Mouse (Mus musculus): ENCODE measurements around the gene Lats2. TPM values are rescaled to one million over a fixed set of nuclear protein-coding genes. Genes with fewer than 3 reads are reported as not detected.
"Not testable (repeated sequence)": the region's sequence is repeated elsewhere in the genome, so short reads cannot be mapped to it uniquely, and the experiment has no call there.

The Lats2 gene
- total RNA-seq (2022), result 10 to 100 TPM; 37.7 to 49.3 (median 44.2) TPM

GRCm38 (mm10) chr14:57758237-57758636 lies at the start of gene Lats2:
TSS of gene Lats2 (minus strand) at chr14:57758388.
- DNase-seq, result no peak

- no peak for DNase-seq
Observed at GRCm38 (mm10) chr14:57803731-57804130, 45.5 kb upstream of the Lats2 start.

- peak; percentile 99 for DNase-seq
Observed at GRCm38 (mm10) chr14:57797991-57798931, 40.1 kb upstream of the Lats2 start, which contains the start of gene Sap18. TSS of gene Sap18 (plus strand) at chr14:57798180.

GRCm38 (mm10) chr14:57797551-57797950 lies 39.4 kb upstream of the Lats2 start:
- DNase-seq, result peak; percentile 10

DNA sequence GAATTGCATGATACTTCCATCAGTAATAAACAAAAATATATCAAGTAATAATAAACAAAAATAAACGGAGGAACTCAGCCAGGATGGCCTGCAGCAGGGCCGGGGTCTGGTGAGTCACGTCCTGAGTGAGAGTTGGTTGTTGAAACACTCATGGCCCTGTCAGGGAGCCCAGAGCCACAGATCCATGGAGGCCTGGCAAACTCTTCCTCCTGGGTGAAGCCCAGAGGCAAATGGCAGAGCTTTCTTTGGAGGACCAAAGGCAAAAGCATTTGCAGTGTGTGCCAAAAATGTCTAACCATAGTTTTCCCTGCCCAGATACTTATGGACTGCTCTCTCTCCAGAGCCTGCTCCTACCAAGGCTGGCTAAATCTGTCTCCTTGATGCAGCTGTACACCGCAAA lies 33.0 kb upstream of the Lats2 start:
- no peak for DNase-seq

GRCm38 (mm10) chr14:57789759-57790158 lies 31.6 kb upstream of the Lats2 start:
- no peak for DNase-seq

GRCm38 (mm10) chr14:57789311-57789710 lies 31.1 kb upstream of the Lats2 start:
- no peak for DNase-seq

DNA sequence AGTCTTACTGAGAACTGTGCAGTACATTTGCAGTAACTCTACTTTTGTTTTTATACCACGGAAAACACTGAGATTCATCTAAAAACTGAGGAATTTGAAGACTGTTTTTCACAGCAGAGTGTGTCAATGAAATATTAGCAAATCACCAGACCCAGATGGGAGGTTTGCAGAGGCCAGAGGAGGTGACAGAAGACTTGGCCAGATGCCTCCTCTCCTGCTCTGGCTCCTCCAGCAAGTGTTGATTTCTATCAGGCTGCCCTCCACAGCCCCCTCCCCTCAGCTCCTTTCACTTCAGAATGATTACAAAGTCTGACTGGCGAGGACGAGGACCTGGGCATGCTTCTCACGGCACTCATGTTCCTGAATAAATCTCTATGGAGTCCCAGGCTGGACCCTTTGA lies 29.2 kb upstream of the Lats2 start:
- DNase-seq, result no peak

- no peak for DNase-seq
Observed at GRCm38 (mm10) chr14:57772157-57772815, 14.1 kb upstream of the Lats2 start.

DNA sequence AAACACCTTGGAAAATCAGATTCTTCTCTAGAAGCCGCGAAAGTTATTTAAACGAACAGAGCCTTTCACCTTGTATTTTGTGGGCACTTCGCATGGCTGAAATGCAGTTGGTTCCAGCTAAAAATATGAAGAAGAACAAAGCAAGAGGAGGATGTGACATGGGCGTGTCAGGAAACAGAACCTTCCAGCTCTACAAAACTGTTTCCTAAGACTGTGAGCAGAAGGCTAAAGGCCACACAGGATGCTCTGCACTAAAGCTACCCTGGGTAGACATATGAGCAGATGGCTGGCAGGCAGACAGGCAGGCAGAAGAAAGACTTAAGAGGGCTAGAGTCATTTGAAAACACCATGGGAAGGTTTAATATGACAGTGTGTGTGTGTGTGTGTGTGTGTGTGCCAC lies 10.9 kb upstream of the Lats2 start:
- DNase-seq, result no peak

DNA sequence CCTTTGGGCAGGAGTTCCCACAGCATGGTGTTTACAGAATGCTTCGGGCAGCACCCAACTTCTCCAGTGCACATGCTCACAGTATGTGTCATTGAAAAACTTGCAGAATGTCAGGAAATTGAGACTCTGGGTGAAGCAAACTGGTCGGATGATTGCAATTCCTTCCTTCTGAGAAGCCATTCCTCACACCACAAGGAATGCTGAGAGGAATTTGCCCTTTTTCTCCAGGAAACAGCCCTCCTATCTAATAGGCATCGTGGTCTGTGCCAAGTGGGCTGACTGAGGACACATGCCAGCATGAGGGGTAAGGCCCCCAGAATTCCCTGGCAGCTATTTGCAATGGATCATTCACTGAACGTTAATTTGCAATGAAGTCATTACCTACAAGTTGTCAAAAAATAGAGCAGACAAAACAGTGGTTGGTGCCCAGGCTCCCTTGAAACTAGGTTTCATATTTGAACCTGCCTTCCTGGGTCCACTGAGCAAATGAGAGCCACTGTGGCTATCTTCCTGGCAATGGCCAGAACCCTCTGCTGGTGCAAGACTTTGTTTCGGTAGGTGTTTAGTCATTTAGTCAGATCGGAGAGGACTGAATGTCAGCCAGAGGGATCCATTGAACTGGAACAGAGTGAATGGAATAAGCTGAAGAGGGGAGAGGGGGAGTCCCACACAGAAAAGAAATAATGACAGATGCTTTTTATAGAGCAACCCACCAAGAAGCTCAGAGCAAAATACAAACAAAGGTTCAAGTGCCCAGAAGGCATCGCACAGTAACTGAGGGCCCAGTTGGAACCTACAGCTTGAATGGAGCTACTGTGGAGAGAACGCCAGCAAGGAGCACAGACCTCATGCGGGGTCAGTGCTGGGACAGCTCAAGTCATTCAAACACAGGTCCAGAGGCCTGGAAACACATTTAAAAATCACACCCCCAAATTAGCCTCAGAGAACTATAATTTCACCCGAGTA lies 2.5 kb upstream of the Lats2 start:
- no peak for DNase-seq

GRCm38 (mm10) chr14:57756094-57756493 lies 2.1 kb downstream of the Lats2 start:
- no peak for DNase-seq

DNA sequence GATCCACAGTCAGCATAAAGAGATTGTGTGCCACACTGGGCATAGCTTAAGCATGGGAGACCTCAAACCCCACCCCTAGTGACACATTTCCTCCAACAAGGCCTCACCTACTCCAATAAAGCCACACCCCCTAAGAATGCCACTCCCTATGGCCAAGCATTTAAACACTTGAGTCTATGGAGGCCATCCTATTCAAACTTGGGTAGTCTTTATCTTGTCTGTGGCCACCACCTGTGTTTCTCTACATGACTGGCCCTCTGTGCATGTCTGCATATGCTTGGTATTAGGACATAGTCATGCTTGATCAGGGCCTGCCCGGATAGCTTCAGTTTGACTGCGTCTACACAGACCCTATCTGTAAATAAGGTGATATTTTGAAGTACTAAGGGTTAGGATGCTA lies 2.5 kb downstream of the Lats2 start:
- DNase-seq, result no peak

DNA sequence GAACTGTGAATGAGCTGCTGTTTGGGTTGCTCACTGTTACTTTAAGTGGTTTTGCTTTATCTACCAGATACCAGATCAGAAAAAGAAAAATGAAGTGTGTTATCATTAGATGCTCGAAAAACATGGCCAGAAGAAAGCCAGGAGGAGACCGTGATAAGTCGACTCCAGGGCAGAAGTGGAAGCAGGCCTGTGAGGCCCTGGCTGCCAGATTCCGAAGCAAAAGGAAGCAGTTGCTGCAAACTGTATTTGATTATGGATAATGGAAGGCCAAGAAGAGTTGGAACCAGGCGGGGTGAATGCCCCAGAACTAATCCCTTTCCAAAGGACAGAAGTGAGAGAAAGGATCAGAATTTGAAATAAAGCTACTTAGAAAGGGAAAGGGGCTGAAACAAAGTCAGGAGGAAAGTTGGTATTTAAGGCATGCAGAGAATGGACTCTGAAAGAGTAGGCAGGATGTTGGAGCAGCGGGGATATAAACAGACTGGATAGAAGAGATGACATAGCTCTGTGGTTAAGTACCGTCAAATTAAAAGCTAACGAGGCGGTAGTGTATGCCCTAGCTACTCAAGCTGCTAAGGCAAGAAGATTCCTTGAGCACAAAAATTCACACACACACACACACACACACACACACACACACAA lies 4.7 kb downstream of the Lats2 start:
- no peak for DNase-seq

DNA sequence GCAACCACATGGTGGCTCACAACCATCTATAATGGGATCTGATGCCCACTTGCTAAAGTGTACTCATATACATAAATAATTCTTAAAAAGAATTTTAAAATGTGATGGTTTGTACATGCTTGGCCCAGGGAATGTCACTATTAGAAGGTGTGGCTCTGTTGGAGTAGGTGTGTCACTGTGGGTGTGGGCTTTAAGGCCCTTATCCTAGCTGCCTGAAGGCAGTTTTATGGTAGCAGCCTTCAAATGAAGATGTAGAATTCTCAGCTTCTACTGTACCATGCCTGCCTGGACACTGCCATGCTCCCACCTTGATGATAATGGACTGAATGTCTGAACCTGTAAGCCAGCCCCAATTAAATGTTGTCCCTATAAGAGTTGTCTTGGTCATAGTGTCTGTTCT lies 7.2 kb downstream of the Lats2 start:
- DNase-seq, result not testable (repeated sequence)

GRCm38 (mm10) chr14:57749501-57749900 lies 8.7 kb downstream of the Lats2 start:
- DNase-seq, result no peak

DNA sequence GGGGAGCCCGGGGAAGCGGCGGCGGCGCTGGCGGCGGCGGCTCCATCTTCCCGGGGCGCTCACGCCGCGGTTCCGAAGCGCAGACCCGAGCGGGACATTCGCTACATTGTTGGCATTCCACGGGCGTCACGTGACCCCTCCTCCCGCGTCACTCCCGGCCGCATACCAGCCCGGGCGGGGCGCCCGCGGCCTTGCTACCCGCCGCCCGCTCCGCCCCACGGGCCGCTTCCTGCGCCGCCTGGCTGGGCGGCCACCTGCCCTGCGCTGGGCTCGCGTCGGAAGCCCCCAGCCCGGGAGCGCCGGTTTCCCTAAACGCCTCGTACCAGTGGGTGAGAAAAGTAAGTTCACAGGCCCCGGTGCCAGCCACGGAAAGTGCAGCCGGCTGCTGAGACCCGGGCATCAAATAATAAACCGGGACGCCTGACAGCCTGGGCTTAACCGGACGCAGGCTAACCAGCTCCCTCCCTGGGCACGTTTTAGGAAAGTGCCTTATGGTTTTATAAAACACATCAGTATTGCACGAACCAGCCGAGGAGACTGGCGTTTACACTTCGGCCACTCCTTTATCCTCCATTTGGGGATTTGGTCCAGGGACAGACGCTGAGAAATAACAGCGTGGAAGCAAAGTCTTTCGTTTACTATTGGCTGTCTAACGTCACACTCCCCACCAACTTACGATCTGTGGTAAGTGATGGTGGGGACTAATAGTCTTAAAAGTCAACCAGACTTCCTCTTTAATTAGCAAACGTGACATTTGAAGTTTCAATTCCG lies 12.0 kb downstream of the Lats2 start, which contains the start of gene Gm49361:
TSS of gene Gm49361 (minus strand) at position 103 of the 771 bp plus-strand sequence.
- DNase-seq, result peak; percentile 88

DNA sequence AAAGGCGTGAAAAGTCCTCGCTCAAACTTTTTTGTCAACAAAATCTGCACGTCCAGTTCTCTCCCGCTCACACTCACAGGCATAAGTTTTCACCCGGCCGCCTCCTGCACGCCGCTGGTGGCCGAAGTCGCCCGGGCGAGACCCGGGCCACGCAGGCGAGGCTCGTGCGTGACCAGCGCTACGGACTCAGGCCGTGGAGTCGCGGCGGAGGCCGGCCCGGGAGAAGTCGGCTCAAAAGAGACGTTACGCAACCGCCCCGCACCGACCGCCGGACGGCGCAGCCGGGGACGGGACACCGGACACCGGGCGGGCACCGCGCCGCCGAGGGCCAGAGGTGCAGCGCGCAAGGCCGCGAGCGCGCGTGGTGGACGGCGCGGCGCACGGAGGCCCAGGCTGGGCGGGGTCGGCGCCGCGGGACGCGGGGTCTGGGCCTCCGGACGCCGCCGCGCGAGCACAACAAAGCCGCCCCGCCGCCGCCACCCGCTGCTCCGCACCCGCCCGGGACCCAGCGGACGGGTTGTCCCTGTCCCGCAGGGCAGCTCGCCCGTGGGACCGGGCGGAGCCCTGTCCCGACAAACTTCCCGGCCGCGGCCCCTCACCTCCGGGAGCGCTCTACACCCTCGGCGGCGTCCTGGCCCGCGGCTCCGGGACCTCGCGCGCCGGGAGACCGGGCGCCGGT lies 12.8 kb downstream of the Lats2 start:
- peak; percentile 47 for DNase-seq

GRCm38 (mm10) chr14:57744547-57744946 lies 13.6 kb downstream of the Lats2 start:
- DNase-seq, result peak; percentile 15

DNA sequence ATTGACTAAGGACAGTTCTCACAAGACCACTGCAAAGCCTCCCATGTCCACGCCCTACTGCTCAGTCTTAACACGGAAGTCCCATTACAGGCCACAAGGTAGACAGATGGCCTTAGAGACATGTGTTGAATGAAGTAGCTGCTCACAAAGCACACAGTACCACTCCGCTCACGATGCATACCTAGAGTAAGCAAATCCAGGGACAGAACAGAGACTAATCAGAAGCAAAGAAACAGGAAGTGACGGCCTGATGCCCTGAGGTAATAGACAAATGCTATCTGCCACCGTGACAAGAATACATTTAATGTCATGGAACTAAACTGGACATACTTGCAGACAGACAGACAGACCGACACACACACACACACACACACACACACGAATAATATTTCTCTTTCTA lies 17.5 kb downstream of the Lats2 start:
- DNase-seq, result no peak

All from adrenal gland, adult 8-10 months (tissue).